Mouse (Mus musculus): Measurements from ENCODE around the gene Flvcr2.

Gene Flvcr2

GRCm38 (mm10) chr12:85736203-85736602 lies 10.1 kb upstream of the Flvcr2 start:
- no peak for DNase-seq (ENCODE audit: low read depth)

GRCm38 (mm10) chr12:85736960-85737359 lies 9.4 kb upstream of the Flvcr2 start:
- DNase-seq (ENCODE audit: low read depth): no peak

- no peak for DNase-seq (ENCODE audit: low read depth)
Observed at GRCm38 (mm10) chr12:85746696-85747219, 419 bp downstream of the Flvcr2 start.

GRCm38 (mm10) chr12:85747343-85747742 lies 1.0 kb downstream of the Flvcr2 start:
- DNase-seq (ENCODE audit: low read depth): no peak

- DNase-seq (ENCODE audit: low read depth): no peak
Observed at GRCm38 (mm10) chr12:85749861-85750260, 3.5 kb downstream of the Flvcr2 start.

GRCm38 (mm10) chr12:85752116-85752515 lies 5.8 kb downstream of the Flvcr2 start:
- DNase-seq (ENCODE audit: low read depth): no peak

- DNase-seq (ENCODE audit: low read depth): no peak
Observed at GRCm38 (mm10) chr12:85753223-85753622, 6.9 kb downstream of the Flvcr2 start.

- no peak for DNase-seq (ENCODE audit: low read depth)
Observed at GRCm38 (mm10) chr12:85754611-85755265, 8.4 kb downstream of the Flvcr2 start.

GRCm38 (mm10) chr12:85756455-85756854 lies 10.1 kb downstream of the Flvcr2 start:
- no peak for DNase-seq (ENCODE audit: low read depth)

GRCm38 (mm10) chr12:85757074-85757473 lies 10.7 kb downstream of the Flvcr2 start:
- no peak for DNase-seq (ENCODE audit: low read depth)

- no peak for DNase-seq (ENCODE audit: low read depth)
Observed at GRCm38 (mm10) chr12:85758741-85759140, 12.4 kb downstream of the Flvcr2 start.

- DNase-seq (ENCODE audit: low read depth): no peak
Observed at GRCm38 (mm10) chr12:85761471-85761870, 15.1 kb downstream of the Flvcr2 start.

GRCm38 (mm10) chr12:85764686-85765085 lies 18.3 kb downstream of the Flvcr2 start:
- DNase-seq (ENCODE audit: low read depth): no peak

GRCm38 (mm10) chr12:85766287-85766686 lies 19.9 kb downstream of the Flvcr2 start:
- no peak for DNase-seq (ENCODE audit: low read depth)

GRCm38 (mm10) chr12:85767750-85768149 lies 21.4 kb downstream of the Flvcr2 start:
- no peak for DNase-seq (ENCODE audit: low read depth)

GRCm38 (mm10) chr12:85771356-85771755 lies 25.0 kb downstream of the Flvcr2 start:
- DNase-seq (ENCODE audit: low read depth): no peak

- no peak for DNase-seq (ENCODE audit: low read depth)
Observed at GRCm38 (mm10) chr12:85778962-85779361, 32.6 kb downstream of the Flvcr2 start.

GRCm38 (mm10) chr12:85779707-85780106 lies 33.4 kb downstream of the Flvcr2 start:
- no peak for DNase-seq (ENCODE audit: low read depth)

- DNase-seq (ENCODE audit: low read depth): no peak
Observed at GRCm38 (mm10) chr12:85781606-85782005, 35.3 kb downstream of the Flvcr2 start.

- DNase-seq (ENCODE audit: low read depth): no peak
Observed at GRCm38 (mm10) chr12:85784916-85785815, 38.8 kb downstream of the Flvcr2 start.

- no peak for DNase-seq (ENCODE audit: low read depth)
Observed at GRCm38 (mm10) chr12:85792158-85792557, 45.8 kb downstream of the Flvcr2 start.

GRCm38 (mm10) chr12:85792821-85793346 lies 46.5 kb downstream of the Flvcr2 start:
- DNase-seq (ENCODE audit: low read depth): no peak

GRCm38 (mm10) chr12:85794094-85794493 lies 47.8 kb downstream of the Flvcr2 start:
- no peak for DNase-seq (ENCODE audit: low read depth)

Data from induced T-regulatory cell, adult 2 months (primary cell).